Mouse (Mus musculus): ENCODE measurements at regions not wholly inside any gene's neighbourhood (a gene's known extent, or its start where the extent isn't known, plus 50 kb on each side); places are given as distances from the start of the nearest gene placed in this dataset.

DNA sequence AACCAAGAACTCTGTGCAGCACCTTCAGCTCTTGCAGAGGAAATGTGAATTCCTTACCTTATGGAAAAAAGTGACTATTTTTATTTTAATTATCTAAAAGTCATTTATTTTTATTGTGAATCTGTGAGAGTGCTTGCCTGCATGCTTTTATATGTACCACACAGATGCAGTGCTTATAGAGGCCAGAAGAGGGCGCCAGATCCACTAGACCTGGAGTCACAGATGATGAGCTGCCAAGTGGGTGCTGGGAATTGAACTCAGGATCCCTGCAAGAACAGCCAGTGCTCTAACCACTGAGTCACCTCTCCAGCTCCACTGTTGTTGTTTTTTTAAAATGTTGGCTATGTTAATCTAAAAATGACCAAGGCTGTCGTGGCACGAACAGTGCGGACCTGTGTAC is 153.7 kb upstream of the Zfp64 start:
- H3K4me1 ChIP-seq (ENCODE audit: control insufficient read depth, insufficient read depth, insufficient read length, low read length) = no peaks in the 10 kb centered on the region
- no peaks in the 10 kb centered on the region for H3K36me3 ChIP-seq (ENCODE audit: control insufficient read depth, insufficient read depth, low read length)
- TF ChIP-seq CTCF (IDR thresholded peaks at IDR 0.05; ENCODE audit: extremely low read depth, insufficient read length, insufficient replicate concordance, low read depth, low read length) (0 out of 2 replicates have a peak, but pooled peaks have one; percentile 7), POLR2A (IDR thresholded peaks at IDR 0.05; ENCODE audit: low read depth, low read length) (no peak)
- WGBS = 85% methylated on average over 4 of the region's 4 CpGs
- no peak overlapping the region for H3K4me3 ChIP-seq (ENCODE audit: low read depth, low read length)
- no peaks in the 10 kb centered on the region for H3K27me3 ChIP-seq (ENCODE audit: control insufficient read depth, insufficient read depth, low read length)
- no peak overlapping the region for H3K27ac ChIP-seq (ENCODE audit: insufficient read depth, low read depth, low read length)

DNA sequence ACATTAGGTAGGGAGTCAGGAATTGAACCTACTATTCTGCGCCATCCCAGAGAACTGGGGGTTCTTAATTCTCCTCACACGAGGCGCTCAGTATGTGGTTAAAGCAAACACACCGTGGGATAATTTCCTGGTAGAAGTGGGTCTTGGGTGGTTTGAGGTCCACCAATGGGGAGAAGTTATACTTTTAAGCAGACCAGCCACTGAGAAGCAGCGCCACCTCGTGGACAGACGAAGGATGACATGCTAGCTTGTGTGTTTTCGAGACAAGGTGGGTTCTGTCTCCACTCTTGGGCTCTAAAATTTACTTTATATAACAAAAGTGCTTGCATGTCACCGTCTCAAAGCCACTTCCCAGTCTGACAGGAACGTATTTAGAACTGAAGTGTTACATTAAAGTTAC is 152.7 kb upstream of the Zfp64 start:
- H3K4me3 ChIP-seq (ENCODE audit: low read depth, low read length) = no peak overlapping the region
- no peaks in the 10 kb centered on the region for H3K36me3 ChIP-seq (ENCODE audit: control insufficient read depth, insufficient read depth, low read length)
- 31% methylated on average over 10 of the region's 10 CpGs for WGBS
- no peaks in the 10 kb centered on the region for H3K4me1 ChIP-seq (ENCODE audit: control insufficient read depth, insufficient read depth, insufficient read length, low read length)
- no peaks in the 10 kb centered on the region for H3K27me3 ChIP-seq (ENCODE audit: control insufficient read depth, insufficient read depth, low read length)
- peak; percentile 50; the same call in 1 of the 2 replicates for TF ChIP-seq CTCF (IDR thresholded peaks at IDR 0.05; ENCODE audit: extremely low read depth, insufficient read length, insufficient replicate concordance, low read depth, low read length)
- TF ChIP-seq POLR2A (IDR thresholded peaks at IDR 0.05; ENCODE audit: low read depth, low read length) = no peak
- H3K27ac ChIP-seq (ENCODE audit: insufficient read depth, low read depth, low read length) = no peak overlapping the region

DNA sequence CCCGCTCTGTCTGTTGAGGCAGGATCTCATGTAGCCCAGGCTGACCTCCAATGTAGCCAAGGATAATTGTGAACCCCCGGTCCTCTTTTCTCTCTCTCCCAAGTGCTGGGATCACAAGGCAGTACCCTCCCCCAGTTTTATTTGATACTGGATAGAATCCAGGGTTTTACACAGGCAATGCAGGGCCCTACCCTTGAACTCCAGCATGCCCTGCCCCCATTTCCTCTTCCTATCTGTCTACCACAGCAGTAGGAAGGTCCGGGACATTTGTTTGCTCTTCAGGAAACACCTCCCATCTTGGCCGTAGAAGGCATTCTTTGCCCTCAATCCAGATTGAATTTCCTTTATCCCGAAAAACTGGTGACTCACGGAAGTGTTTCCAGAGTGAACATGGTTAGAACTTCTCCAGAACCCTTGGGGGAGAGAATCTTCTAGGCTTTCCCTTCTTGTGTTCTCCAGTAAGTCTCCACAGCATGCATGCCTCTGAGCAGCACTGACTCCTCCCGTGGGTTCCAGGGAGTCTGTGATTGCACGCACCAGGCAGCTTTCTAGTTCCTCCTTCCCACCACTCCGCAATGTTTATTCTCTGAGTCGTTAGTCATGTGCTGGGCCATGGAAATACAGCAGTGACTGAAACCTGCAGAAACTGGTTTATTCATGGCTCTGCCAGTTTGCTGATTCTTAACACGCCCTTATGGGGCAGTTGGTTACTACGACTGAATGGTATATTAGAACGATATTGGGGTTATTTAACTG is 146.3 kb upstream of the Zfp64 start:
- Histone ChIP-seq H3K36me3 (ENCODE audit: control insufficient read depth, insufficient read depth, low read length) (no peaks in the 10 kb centered on the region), H3K4me3 (ENCODE audit: low read depth, low read length) (no peak overlapping the region), H3K27me3 (ENCODE audit: control insufficient read depth, insufficient read depth, low read length) (no peaks in the 10 kb centered on the region), H3K27ac (ENCODE audit: insufficient read depth, low read depth, low read length) (no peak overlapping the region), H3K4me1 (ENCODE audit: control insufficient read depth, insufficient read depth, insufficient read length, low read length) (no peaks in the 10 kb centered on the region)
- WGBS = 76% methylated on average over 13 of the region's 13 CpGs
- TF ChIP-seq CTCF (IDR thresholded peaks at IDR 0.05; ENCODE audit: extremely low read depth, insufficient read length, insufficient replicate concordance, low read depth, low read length) (no peak), POLR2A (IDR thresholded peaks at IDR 0.05; ENCODE audit: low read depth, low read length) (no peak)

DNA sequence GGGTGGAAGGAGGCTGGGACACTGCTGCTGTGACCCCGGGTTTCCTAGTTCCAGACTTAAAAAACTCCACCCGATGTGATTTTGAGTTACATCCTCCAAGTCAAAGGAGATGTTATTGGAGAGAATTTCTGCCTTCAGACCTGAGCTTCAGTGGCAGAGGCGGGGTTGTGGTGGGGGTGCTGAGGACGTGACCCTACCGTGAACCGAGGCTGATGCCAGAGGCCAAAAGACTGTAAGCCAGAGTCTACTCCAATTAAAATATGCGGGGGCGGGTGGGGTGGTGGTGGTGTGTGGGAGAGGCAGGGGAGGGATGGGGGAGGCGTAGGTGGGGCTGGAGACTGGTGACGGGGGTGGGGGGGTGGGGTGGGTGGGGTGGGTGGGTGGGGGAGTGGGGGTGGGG is 145.1 kb upstream of the Zfp64 start:
- Histone ChIP-seq H3K27me3 (ENCODE audit: control insufficient read depth, insufficient read depth, low read length) (no peaks in the 10 kb centered on the region), H3K4me1 (ENCODE audit: control insufficient read depth, insufficient read depth, insufficient read length, low read length) (no peaks in the 10 kb centered on the region)
- 81% methylated on average over 10 of the region's 10 CpGs for WGBS

GRCm38 (mm10) chr2:169099678-169100077 is 144.3 kb upstream of the Zfp64 start:
- no peak overlapping the region for H3K4me3 ChIP-seq (ENCODE audit: low read depth, low read length)
- WGBS = 88% methylated on average over 12 of the region's 12 CpGs
- TF ChIP-seq POLR2A (IDR thresholded peaks at IDR 0.05; ENCODE audit: low read depth, low read length) = no peak
- TF ChIP-seq CTCF (IDR thresholded peaks at IDR 0.05; ENCODE audit: extremely low read depth, insufficient read length, insufficient replicate concordance, low read depth, low read length) = no peak
- no peaks in the 10 kb centered on the region for H3K4me1 ChIP-seq (ENCODE audit: control insufficient read depth, insufficient read depth, insufficient read length, low read length)
- no peak overlapping the region for H3K27ac ChIP-seq (ENCODE audit: insufficient read depth, low read depth, low read length)
- H3K27me3 ChIP-seq (ENCODE audit: control insufficient read depth, insufficient read depth, low read length) = no peaks in the 10 kb centered on the region
- no peaks in the 10 kb centered on the region for H3K36me3 ChIP-seq (ENCODE audit: control insufficient read depth, insufficient read depth, low read length)

More for the DNA sequence above, 145.1 kb upstream of the Zfp64 start:
- Histone ChIP-seq H3K4me3 (ENCODE audit: low read depth, low read length) (no peak overlapping the region), H3K36me3 (ENCODE audit: control insufficient read depth, insufficient read depth, low read length) (no peaks in the 10 kb centered on the region), H3K27ac (ENCODE audit: insufficient read depth, low read depth, low read length) (no peak overlapping the region)
- TF ChIP-seq CTCF (IDR thresholded peaks at IDR 0.05; ENCODE audit: extremely low read depth, insufficient read length, insufficient replicate concordance, low read depth, low read length) (no peak), POLR2A (IDR thresholded peaks at IDR 0.05; ENCODE audit: low read depth, low read length) (no peak)

DNA sequence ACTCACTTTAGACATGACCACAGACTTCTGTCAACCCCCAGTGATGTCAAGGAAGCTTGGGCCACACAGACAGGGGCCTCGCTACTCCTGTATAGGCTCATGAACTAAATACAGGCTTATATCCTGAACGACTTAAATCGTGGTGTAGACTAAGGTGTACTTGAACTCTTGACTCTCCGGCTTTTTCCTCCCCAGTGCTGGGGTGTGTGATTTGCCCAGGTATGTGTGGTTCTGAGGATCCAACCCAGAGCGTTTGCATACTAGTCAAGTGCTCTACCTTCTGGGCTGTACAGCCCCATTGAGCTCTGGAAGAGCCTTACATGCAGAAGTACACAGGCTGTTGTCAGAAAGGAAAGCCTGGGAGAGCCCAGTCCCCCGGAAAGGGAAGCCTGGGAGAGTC is 143.2 kb upstream of the Zfp64 start:
- H3K27ac ChIP-seq (ENCODE audit: insufficient read depth, low read depth, low read length) = no peak overlapping the region

GRCm38 (mm10) chr2:169094011-169094754 is 138.8 kb upstream of the Zfp64 start:
- 79% methylated on average over 22 of the region's 22 CpGs for WGBS
- Histone ChIP-seq H3K27ac (ENCODE audit: insufficient read depth, low read depth, low read length) (no peak overlapping the region), H3K36me3 (ENCODE audit: control insufficient read depth, insufficient read depth, low read length) (no peaks in the 10 kb centered on the region), H3K4me1 (ENCODE audit: control insufficient read depth, insufficient read depth, insufficient read length, low read length) (no peaks in the 10 kb centered on the region), H3K4me3 (ENCODE audit: low read depth, low read length) (no peak overlapping the region), H3K27me3 (ENCODE audit: control insufficient read depth, insufficient read depth, low read length) (no peaks in the 10 kb centered on the region)
- TF ChIP-seq POLR2A (IDR thresholded peaks at IDR 0.05; ENCODE audit: low read depth, low read length) (no peak), CTCF (IDR thresholded peaks at IDR 0.05; ENCODE audit: extremely low read depth, insufficient read length, insufficient replicate concordance, low read depth, low read length) (no peak)

More for the DNA sequence above, 143.2 kb upstream of the Zfp64 start:
- no peaks in the 10 kb centered on the region for H3K4me1 ChIP-seq (ENCODE audit: control insufficient read depth, insufficient read depth, insufficient read length, low read length)
- H3K27me3 ChIP-seq (ENCODE audit: control insufficient read depth, insufficient read depth, low read length) = no peaks in the 10 kb centered on the region
- TF ChIP-seq CTCF (IDR thresholded peaks at IDR 0.05; ENCODE audit: extremely low read depth, insufficient read length, insufficient replicate concordance, low read depth, low read length) (no peak), POLR2A (IDR thresholded peaks at IDR 0.05; ENCODE audit: low read depth, low read length) (no peak)
- H3K4me3 ChIP-seq (ENCODE audit: low read depth, low read length) = no peak overlapping the region
- WGBS = 86% methylated on average over 6 of the region's 6 CpGs
- H3K36me3 ChIP-seq (ENCODE audit: control insufficient read depth, insufficient read depth, low read length) = no peaks in the 10 kb centered on the region

Measured in small intestine, adult 2 months (tissue).